Mouse (Mus musculus) stomach, postnatal 0 days (tissue): Measurements from ENCODE around the gene Rnf135.

ENCODE experiments used
- CTCF ChIP-seq: IDR thresholded peaks from 2 replicates; pipeline ENCODE4 v1.5.1; 2016; ENCODE audit warnings: antibody characterized with exemption, low read depth, mild to moderate bottlenecking, moderate library complexity
- EP300 ChIP-seq: optimal IDR thresholded peaks from 2 replicates; pipeline ENCODE3; 2016; ENCODE audit warnings: antibody characterized with exemption

- TF ChIP-seq CTCF (peak; percentile 70), EP300 (no peak)
Observed at GRCm38 (mm10) chr11:80200326-80200725, 16.7 kb downstream of the Rnf135 start.
